Mouse (Mus musculus): ENCODE data around the gene Hist1h4f.

- TF ChIP-seq CTCF (IDR thresholded peaks at IDR 0.05; ENCODE audit: low read depth, low read length) = no peak
- no peak for TF ChIP-seq POLR2A (IDR thresholded peaks at IDR 0.05; ENCODE audit: borderline replicate concordance, low read depth, low read length)
These were observed 695 bp downstream of the Hist1h4f start for GRCm38 (mm10) chr13:23550761-23551145.

Data from bone marrow macrophage, adult 2 months (primary cell).